Mouse (Mus musculus) cerebellum, adult 9-11 months (tissue): ENCODE data around the gene Anapc7.

Experiments
- DNase-seq: peaks from one replicate; pipeline ENCODE4 v3.0.0; 2022

The Anapc7 gene

GRCm38 (mm10) chr5:122421271-122422068, at the start of gene Anapc7:
TSS of gene Anapc7 (plus strand) at chr5:122421693.
- DNase-seq: no peak

GRCm38 (mm10) chr5:122372192-122372769, 49.2 kb upstream of the Anapc7 start, which contains the start of gene Fam216a:
TSS of gene Fam216a (minus strand) at chr5:122372364.
- peak; percentile 99 for DNase-seq

GRCm38 (mm10) chr5:122372878-122373277, 48.6 kb upstream of the Anapc7 start:
- peak; percentile 39 for DNase-seq

GRCm38 (mm10) chr5:122377101-122377833, 44.2 kb upstream of the Anapc7 start:
- no peak for DNase-seq

GRCm38 (mm10) chr5:122378171-122378570, 43.3 kb upstream of the Anapc7 start:
- no peak for DNase-seq

- peak; percentile 88 for DNase-seq
Measured at GRCm38 (mm10) chr5:122379374-122380155, 41.9 kb upstream of the Anapc7 start.

- peak; percentile 37 for DNase-seq
Measured at GRCm38 (mm10) chr5:122390006-122390405, 31.5 kb upstream of the Anapc7 start.

GRCm38 (mm10) chr5:122390671-122391070, 30.8 kb upstream of the Anapc7 start:
- no peak for DNase-seq

- DNase-seq: peak; percentile 54
Measured at GRCm38 (mm10) chr5:122391178-122391785, 30.2 kb upstream of the Anapc7 start.

GRCm38 (mm10) chr5:122391786-122392180, 29.7 kb upstream of the Anapc7 start, which contains the start of gene Arpc3:
TSS of gene Arpc3 (plus strand) at chr5:122391878.
- DNase-seq: peak; percentile 89

- peak; percentile 56 for DNase-seq
Measured at GRCm38 (mm10) chr5:122392227-122393004, 29.1 kb upstream of the Anapc7 start.

- peak; percentile 63 for DNase-seq
Measured at GRCm38 (mm10) chr5:122393887-122394286, 27.6 kb upstream of the Anapc7 start.

- no peak for DNase-seq
Measured at GRCm38 (mm10) chr5:122396791-122397190, 24.7 kb upstream of the Anapc7 start.

- DNase-seq: no peak
Measured at GRCm38 (mm10) chr5:122397495-122397894, 24.0 kb upstream of the Anapc7 start.

GRCm38 (mm10) chr5:122399871-122400270, 21.6 kb upstream of the Anapc7 start:
- no peak for DNase-seq

GRCm38 (mm10) chr5:122400628-122401302, 20.7 kb upstream of the Anapc7 start:
- DNase-seq: no peak

GRCm38 (mm10) chr5:122401303-122401640, 20.2 kb upstream of the Anapc7 start:
- peak; percentile 72 for DNase-seq

GRCm38 (mm10) chr5:122402160-122402559, 19.3 kb upstream of the Anapc7 start:
- DNase-seq: no peak

- peak; percentile 54 for DNase-seq
Measured at GRCm38 (mm10) chr5:122402772-122403171, 18.7 kb upstream of the Anapc7 start.

GRCm38 (mm10) chr5:122403362-122403761, 18.1 kb upstream of the Anapc7 start:
- no peak for DNase-seq

GRCm38 (mm10) chr5:122405537-122405936, 16.0 kb upstream of the Anapc7 start:
- DNase-seq: no peak
